Mouse (Mus musculus) right cerebral cortex, postnatal 4 days (tissue): ENCODE data around the gene Serpinh1.

Experiments used
- DNase-seq: peaks from one replicate; pipeline ENCODE4 v3.0.0-alpha.2; 2022

Gene Serpinh1

DNA sequence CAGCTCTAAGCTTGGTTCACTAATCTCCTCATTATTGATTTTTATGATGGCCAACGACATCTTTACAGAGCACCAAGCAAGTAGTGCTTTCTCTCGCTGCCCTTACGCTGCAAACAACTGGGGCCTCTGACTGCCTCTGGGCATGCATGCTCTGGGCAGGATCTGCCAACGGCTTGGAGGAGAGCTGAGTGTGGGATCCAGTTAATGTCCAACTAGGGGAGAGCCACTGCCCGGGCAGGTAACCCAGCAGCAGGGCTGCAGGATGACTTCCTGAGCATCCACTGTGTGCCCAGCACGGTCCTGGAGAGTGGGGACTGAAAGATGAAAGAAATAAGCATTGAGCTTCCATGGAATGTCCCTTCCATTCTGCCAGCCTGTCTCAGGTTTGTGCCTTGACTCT lies 13.7 kb upstream of the Serpinh1 start:
- DNase-seq = no peak

DNA sequence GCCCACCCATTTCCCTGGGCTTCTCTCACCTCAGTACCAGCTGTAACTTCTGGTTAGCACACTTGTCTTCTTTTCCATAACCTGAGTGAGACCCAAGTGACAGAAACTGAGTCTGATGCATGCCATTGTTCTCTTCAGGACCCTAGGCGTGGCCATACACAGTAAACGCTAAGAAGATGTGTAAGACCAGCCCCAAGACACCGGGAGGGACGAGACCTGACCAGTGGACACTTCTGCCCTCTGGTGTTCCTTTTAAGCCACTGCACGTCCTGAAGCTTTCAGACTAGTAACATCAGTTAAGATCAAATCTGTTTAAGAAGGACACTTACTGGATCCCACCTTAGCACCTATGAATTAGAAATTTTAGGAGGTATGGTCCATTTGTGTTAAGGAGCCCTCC lies 12.0 kb upstream of the Serpinh1 start:
- peak; percentile 51 for DNase-seq

DNA sequence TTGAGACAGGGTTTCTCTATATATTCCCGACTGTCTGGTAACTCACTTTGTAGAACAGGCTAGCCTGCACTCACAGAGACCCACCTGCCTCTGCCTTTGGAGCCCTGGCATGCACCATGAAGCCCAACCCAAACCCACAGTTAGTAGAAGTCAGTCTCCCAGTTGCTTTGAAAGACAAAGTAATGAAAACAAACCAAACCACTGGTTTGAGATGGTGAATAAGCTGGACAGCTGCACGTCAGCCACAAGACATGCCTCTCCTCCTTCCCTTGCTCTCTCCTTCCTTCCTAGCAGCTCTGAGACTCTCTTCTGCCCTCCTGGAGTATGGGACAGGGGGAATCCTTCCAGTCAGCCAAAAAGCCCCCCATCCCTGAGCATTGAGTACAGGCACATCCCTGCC lies 9.1 kb upstream of the Serpinh1 start:
- DNase-seq = no peak

DNA sequence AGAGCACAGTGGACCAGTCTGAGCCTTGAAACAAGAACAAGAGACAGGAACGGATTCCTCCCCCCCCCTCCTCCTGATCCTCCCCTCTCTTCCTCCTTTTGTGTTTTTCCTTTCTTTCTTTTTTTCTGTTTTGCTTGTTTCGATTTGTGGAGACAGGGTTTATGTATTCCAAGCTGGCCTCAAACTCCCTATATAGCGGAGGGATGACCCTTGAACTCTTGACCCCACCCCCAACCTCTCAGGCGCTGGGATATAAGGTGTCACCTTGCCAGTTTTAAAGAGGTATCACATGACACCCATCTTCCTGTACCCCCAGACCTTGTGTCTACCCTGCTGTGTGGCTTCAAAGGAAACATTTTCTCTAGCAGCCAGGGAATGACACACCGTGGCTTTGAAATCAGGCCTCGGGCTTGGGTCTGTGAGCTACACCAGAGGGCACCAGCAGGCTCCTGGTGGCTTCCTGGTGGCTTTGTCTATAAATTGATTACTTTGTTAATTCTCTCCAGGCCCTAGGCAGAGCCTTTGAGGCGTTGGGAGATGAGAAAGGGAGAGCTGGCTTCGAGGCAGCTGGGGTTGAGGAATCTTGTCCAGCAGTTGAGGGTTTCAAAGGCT lies 7.9 kb upstream of the Serpinh1 start:
- DNase-seq = no peak

DNA sequence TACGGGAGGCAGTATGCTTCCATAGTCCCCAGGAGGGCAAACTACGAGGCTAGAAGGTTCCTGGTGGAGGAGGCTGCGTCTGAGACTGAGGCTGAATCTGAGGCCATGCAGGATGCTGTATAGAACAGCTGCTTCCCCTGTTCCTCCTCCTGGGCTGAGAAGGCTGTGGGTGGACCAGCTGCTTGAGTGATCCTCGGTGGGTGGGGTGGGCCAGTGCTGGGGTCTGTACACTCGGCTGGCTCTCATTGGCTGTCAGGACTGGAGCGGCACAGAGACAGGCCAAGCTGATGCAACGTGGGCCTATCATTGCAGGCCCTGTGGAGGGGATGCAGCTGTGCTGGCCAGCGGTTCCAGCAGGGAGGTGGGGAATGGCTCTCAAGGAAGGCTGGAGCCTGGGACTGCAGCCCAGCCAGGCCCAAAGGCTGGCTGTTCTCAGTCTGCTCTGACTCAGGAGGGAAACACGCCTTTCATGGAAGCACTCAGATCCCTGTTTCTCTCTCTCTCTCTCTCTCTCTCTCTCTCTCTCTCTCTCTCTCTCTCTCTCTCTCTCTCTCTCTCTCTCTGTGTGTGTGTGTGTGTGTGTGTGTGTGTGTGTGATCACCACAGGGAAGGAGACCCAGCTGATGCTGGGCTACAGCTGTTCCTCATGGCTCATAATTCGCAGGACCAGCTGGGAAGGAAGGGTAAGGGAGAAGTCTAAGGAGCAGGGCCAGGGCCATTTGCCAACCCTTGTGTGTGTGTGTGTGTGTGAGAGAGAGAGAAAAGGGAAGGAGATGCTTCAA lies 7.2 kb upstream of the Serpinh1 start:
- DNase-seq = peak; percentile 60

DNA sequence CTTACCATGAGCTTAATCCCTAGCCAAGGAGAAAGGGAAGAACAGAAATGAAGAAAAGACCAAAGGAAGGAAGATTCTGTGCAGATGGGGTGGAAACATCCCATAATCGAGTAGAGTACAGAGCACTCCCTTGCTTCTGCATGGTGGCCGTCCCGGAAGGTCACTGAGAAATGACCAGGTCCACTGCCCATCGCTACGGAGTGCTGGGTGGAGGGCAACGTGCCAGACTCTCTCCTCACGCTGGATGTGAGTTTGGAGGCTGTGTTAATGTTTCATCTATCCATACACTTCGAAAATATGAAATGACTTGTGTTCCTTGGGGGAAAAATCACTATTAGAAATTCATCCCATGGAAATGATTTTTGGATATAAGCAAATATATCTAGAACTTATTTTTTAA lies 5.3 kb upstream of the Serpinh1 start:
- no peak for DNase-seq

DNA sequence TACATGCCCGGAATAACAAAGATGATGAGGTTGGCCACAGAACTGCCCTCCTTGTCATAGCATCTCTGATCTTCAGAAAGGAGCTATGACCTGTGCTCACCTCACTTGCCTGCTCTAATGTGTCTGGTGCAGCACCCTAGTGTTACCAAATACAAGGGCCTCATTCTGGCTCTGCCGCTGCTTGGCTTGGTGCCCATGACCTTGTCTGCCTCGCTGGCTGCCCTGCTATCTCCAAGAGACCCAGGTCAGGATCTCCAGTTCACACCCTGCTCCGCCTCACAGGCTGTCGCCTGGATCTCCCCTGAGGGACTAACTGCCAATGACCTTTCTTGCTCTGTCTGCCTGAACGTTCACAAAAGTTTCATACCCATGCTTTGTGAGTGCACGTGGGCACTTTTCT lies 4.2 kb upstream of the Serpinh1 start:
- DNase-seq = no peak

DNA sequence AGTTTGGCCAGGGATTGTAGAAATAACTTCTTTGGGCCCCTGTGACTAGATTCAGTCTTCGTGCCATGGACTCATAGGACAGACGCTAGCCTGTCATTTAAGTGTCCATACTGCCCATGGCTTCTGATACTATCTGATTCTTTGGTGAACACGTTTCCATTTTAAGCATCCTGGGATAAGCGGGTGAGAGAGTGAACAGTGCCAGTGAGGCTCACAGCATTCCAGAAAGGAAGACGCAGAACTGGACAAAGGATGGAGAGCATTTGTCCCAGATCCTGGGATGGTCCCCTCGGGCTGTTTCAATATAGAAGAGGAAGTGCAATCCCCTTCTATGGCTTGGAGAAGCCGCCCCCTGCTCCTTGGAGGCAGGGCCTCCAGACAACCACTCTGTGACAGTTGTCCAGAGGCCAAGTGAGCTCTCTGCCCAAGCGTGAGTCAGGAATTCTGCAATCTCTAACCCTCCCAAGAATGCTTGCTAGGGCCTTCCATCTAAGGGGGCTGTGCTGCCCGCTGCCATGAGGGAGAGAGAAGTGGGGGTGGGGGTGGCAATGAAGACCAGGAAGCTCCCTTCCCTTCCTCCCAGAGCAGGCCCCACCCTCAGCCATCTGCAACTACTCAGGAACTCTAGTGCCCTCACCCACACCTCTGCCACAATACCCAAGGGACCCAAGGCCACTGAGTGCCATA lies 3.3 kb upstream of the Serpinh1 start:
- no peak for DNase-seq

DNA sequence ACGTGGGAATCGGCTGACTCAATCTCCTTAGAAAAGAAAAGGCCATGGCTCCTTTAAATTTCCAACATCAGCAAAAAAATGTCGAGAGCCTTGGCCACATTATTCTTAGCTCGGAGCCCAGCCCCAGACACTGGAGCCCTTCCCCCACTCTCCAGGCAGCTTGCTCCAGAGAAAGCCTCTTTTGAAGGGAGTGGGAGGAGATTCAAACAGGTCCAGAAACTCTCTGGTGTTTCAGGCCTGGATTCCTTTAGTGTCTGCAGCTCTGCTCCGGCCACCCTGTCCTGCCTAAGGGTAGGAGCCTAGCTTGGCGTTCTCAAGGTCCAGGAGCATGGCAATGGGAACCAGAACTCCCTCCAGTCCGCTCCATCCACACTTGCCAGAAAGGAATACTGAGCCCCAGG lies 2.7 kb upstream of the Serpinh1 start:
- peak; percentile 66 for DNase-seq

DNA sequence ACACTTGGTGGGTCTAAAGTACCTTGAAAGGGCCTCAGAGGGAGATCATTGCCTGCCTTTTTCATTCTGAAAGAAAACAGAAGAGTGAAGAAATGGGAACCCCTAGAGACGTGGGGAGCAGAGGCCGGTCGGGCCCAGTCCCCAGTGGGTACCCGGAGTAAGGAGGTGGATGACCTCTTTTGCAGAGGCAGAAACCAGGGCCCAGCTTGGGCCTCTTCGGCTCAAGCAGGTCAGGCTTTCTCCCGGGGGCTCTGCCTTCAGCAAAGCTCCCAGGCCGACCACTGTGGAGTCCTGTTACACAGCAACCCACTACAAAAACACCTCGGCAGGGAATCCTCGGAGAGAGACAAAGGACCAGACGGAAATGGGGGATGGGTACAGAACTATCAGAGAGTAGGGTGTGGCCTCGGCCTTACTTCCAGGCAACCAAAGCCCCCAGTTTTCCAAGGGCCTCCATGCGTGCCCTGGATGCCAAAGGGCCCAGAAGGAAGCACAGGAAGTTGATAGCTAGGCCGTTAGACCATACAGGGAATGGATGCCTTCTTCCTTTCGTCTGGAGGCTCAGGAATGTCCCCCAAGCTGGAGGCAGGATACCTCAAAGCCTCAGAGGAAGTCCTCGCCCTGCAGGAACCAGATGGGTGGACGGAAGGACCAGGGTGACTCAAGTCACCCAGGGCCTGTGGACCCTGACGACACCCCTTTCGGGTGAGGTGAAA lies 1.1 kb downstream of the Serpinh1 start:
- DNase-seq = no peak

DNA sequence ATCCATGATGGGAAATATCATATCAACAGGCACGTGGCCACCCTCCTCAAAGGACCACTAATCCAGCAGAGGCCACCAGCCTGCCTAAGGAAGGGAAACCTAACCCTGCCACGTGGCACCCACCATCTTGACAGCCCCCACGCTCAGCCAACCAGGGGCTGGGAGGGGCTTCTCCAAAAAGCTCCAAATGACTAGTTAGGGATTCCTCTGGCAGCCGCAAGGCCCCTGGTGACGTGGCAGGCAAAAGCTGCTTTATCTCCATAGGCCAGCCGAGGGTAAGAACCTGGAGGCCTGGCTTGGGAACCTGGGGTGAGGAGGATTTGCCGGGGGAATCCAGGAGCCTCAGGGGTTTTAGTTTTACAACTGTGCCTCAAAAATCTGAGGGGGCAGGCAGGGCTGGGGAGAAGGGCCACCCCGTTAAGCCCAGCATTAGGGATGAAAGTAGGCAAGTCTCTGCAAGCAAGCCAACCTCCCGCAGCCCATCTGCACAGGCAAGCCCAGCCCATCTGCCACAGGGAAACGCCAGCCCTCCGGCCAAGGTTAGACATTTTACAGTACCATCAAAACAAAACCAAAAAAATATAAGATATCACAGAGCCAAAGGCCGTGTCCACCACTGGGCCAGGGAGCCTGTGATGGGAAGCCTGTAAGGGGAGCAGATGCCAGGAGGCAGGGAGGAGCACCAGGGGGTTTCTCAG lies 1.8 kb downstream of the Serpinh1 start:
- DNase-seq = no peak

DNA sequence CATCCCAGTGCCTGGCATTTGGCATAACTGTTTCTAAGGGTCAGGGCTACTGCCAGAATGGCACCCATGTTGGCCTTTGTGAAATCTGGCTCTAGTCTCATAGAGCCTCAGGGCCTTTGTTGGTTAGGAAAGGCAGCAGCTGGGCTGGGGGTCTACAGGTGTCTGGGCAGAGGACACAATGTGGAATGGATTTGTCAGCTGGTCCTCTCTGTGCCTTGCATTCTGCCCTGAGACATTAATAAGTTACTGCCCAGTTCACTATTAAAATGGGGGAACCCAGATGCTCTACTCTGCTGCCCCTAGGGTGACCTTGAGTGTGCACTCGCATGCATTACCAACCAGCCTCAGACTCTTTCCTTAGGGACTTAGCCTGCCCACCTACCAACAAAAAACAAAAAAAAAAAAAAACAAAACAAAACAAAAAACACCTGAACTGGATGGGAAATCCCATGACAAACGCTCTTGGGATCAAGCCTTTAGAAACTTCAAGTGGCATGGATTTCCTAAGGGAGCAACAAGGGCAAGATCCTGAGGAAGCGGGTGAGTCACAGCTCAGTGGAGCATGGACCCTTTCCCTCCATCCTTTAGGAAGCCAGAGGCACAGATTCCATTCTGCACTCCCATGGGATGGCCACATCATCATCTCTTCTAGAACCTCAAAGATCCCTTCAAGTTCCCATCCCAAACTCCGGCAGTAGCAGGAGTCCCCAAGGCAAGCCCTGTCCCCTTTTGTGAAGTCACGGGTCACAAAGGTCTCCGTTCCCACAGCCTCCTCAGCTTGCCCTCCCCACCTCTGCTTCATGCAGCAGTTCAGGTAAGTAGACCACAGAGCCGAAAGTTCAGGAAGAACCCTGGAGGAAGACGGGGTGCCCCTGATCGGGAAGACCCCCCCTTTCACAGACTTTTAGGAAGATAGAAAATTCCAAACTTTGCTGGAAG lies 3.0 kb downstream of the Serpinh1 start:
- no peak for DNase-seq

DNA sequence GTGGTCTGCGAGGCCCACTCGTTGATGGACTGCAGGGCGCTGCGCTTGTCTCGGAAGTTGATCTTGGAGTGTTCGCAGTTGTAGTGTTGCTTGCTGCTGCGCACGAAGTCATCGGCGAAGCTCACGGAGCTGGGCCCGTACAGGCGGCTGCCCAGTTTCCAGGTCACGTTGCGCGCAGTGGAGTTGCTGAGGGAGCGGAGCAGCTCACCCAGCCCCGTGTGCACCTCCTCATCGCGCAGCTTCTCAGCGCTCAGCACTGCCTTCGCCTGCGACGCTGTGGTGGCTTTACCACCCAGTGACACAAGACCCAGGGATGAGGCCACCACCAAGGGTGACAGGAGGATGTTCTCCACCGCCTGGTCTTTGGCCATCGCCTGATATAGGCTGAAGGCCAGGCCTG lies 4.2 kb downstream of the Serpinh1 start:
- DNase-seq = no peak

DNA sequence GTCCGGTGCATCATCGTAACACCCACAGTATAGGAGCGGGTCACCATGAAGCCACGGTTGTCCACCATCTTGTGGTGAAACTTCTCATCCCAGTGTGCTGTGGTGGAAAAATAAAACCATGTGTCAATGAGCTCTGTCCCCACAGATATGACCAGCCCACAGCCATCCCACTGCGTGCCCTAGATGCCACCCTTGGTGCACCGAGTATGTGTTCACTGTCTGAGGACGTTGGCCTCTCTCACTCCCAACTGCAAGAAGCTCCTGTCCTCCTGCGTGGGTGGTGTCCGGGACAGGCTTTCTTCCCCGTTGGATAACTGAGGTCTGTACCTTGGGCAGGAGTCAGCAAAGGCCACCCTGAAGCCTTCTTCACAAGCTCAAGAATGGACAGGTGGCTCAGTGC lies 5.8 kb downstream of the Serpinh1 start:
- no peak for DNase-seq

DNA sequence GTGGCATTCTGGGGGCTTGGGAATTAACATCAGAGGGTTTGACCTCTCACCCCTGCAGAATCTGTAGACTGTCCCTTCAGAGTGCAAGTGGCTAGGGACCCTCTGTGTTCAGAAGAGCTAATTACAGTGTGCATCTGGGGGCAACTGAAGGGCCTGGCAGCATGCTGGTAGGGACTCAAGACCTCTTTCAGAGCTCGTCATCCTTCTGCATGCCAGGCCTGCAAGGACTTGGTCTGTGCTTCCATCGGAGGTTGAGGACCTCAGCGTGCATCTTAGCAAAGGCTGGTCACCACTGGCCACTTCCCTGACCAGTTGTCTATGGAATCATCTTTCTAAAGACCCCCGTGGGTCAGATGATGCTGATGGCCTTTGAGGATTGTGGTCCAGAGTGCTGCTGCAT lies 9.5 kb downstream of the Serpinh1 start:
- DNase-seq = no peak

DNA sequence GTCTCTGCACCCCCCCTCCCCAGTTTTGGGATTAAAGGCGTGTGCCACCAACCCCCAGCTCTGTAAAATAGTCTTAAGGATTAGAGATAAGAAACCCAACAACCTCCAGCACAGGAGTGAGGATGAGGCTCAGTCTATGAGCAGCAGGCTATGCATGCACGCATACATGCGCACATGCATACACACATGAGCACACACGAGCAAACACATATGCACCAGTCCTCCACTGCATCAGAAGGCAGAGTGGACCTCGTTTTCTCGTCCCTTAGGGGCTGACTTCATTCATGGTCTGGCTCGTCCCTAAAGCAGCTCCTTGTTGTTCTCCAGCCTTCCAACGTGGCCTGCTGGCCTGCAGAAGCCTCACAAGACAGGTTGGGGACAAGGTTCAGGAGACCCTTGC lies 12.3 kb downstream of the Serpinh1 start:
- DNase-seq = no peak

DNA sequence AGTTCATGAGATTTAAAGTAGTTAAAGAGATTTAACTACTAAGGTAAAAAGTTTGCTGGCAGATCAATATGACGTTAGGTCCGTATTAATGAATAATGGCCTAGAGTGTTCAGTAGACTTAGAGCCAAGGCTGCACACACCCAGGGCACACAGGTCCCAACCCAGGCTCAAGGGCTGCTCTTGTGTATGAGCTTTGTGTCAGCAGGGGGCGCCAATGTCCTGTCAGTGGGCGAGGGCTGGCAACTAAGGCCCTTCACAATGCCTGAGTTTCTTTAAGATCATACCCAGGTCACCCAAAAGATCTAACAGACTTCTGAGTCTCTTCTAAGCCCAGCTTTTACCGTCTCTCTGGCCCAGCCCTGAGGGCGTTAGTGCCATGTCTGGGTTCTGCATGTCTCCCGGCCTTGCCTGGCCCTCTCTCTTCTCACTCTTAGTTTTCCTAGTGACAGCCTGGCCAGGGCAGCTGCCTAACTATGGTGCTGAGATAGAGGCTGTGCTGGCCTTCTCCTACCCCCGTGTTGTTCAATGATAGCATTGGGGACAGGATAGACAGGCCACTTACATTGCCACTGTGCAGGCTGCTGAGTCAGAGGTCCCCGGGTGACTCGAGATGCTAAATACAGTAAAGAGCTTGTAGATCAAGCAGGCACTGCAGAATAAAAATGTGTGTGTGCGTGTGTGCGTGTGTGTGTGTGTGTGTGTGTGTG lies 20.1 kb downstream of the Serpinh1 start:
- peak; percentile 87 for DNase-seq

DNA sequence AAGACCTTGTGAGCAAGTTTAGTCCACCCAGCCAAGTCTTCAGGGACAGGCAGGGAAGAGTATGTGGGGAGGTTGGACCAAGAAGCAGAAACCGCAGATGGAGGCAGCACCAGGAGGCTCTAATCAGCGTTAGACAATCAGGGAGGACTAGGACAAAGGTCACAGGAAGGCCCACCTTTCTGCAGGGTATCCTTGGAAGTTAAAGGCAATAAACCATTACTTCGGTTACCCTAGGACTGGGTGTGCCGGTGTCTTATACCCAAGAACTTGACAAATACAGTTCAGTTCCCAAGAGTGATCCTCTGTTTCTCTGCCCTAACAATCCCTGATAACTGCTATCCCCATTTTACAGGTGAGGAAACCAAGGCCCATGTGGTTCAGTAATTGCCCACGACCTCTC lies 23.0 kb downstream of the Serpinh1 start:
- no peak for DNase-seq

DNA sequence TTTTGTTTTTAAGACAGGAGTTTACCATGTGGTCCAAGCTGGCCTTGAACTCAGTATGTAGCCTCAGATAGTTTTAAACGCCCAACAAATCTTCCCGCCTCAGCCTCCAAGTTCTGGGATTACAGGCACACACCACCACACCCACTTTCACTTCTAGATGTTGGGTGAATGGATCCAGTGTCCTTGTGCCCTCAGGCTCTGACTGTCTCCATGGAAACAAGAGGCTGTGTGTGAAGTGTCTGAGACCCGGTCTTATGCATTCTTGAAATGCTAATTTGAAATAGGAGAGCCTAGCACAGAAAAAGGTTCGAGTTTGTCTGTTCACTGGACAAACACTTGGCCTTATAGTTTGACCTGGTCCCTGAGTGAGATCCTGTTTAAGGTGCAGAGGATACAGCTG lies 24.2 kb downstream of the Serpinh1 start:
- DNase-seq = no peak

DNA sequence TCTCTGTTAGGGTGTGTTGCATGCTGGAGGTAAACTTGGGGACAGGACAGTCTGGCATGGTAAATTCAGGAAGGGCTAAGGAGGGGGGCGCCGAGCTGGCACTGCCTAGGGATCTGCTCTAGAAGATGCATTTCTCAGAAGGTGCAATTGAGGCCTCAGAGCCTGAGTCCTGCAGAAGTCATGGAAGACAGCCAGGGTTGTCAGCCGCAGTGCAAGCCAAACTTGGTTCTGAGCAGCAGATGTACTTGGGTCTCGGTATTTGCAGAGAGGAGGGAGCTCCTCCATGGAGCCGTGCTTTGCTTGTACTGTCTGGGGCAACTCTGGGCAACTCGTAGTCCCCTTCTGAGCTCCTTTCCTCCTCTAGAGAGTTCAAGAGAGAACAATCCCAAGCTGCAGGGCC lies 26.9 kb downstream of the Serpinh1 start:
- no peak for DNase-seq

DNA sequence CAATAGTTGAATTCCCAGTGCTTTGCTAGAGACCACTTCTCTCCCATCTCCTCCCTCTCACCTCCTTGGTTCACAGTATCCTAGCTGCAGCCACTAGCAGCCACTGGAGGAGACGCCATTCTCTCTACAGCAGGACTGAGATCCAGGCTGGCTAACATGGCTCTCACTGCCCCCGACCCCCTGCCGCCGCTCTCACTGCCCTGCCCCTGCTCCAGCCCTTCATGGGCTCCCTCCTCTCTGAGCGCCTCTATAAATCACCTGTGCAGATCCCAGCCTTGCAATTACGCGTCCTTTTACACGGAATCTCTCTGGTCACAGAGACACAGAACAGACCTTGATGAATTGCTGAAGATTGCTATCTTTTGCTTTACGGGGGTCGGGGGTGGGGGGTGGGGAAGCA lies 28.2 kb downstream of the Serpinh1 start:
- DNase-seq = no peak
